Mouse (Mus musculus): ENCODE measurements at regions not wholly inside any gene's neighbourhood (a gene's known extent, or its start where the extent isn't known, plus 50 kb on each side); places are given as distances from the start of the nearest gene placed in this dataset.
A peak's percentile ranks its signal among the peaks of the same experiment; 100 is the strongest.

- H3K9me3 ChIP-seq (ENCODE audit: low read length), result no peaks in the 10 kb centered on the region
- H3K9ac ChIP-seq (replicated peaks; ENCODE audit: low read length), result no peak overlapping the region
- no peaks in the 10 kb centered on the region for H3K27me3 ChIP-seq (ENCODE audit: insufficient read depth, low read length)
- no peak overlapping the region for H3K27ac ChIP-seq (ENCODE audit: low read length)
- H3K36me3 ChIP-seq (ENCODE audit: insufficient read depth, low read length), result no peaks in the 10 kb centered on the region
- H3K4me2 ChIP-seq (replicated peaks; ENCODE audit: low read depth, low read length), result no peak overlapping the region
- WGBS, result 15% methylated on average over 1 of the region's 1 CpGs
- peaks cover 8% of the 10 kb centered on the region for H3K4me1 ChIP-seq (ENCODE audit: insufficient read depth, low read length)
- H3K4me3 ChIP-seq (ENCODE audit: low read length), result no peak overlapping the region
- ATAC-seq (ENCODE audit: low FRiP score, low TSS enrichment), result no peak
Observed at GRCm38 (mm10) chr14:24850491-24850890, 363.6 kb downstream of the Rps24 start.

GRCm38 (mm10) chr14:24854459-24854858 lies 367.5 kb downstream of the Rps24 start:
- 48% methylated on average over 4 of the region's 4 CpGs for WGBS
- Histone ChIP-seq H3K9me3 (ENCODE audit: low read length) (no peaks in the 10 kb centered on the region), H3K4me1 (ENCODE audit: insufficient read depth, low read length) (peaks cover 8% of the 10 kb centered on the region), H3K27ac (ENCODE audit: low read length) (no peak overlapping the region), H3K27me3 (ENCODE audit: insufficient read depth, low read length) (no peaks in the 10 kb centered on the region), H3K4me3 (ENCODE audit: low read length) (no peak overlapping the region), H3K4me2 (replicated peaks; ENCODE audit: low read depth, low read length) (no peak overlapping the region), H3K36me3 (ENCODE audit: insufficient read depth, low read length) (no peaks in the 10 kb centered on the region), H3K9ac (replicated peaks; ENCODE audit: low read length) (no peak overlapping the region)
- ATAC-seq (ENCODE audit: low FRiP score, low TSS enrichment), result no peak

DNA sequence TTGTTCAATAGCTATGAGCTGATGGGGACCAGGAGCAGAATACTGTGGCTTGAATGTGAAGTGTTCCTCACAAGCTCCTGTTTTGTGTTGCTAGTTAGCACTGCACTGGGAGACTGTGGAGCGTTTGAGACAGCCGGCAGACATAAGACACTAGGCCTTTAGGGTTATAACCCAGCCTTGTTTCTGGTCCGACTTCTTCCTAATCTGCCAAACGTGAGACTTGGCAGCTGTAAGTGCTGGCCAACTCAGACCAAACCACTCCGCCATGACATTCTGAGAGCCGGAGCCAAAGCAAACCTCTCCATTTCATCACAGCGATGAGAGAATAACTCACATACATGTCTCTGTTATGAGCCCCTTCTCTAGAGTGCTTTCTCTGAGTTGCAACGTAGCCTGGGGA lies 375.2 kb downstream of the Rps24 start:
- Histone ChIP-seq H3K4me3 (ENCODE audit: low read length) (no peak overlapping the region), H3K4me1 (ENCODE audit: insufficient read depth, low read length) (peaks cover 5% of the 10 kb centered on the region; the same call in 1 of the 2 replicates), H3K27ac (ENCODE audit: low read length) (peak overlapping the region; percentile 34; the same call in 1 of the 2 replicates), H3K9ac (replicated peaks; ENCODE audit: low read length) (no peak overlapping the region), H3K9me3 (ENCODE audit: low read length) (no peaks in the 10 kb centered on the region), H3K4me2 (replicated peaks; ENCODE audit: low read depth, low read length) (no peak overlapping the region), H3K36me3 (ENCODE audit: insufficient read depth, low read length) (no peaks in the 10 kb centered on the region), H3K27me3 (ENCODE audit: insufficient read depth, low read length) (no peaks in the 10 kb centered on the region)
- 58% methylated on average over 8 of the region's 8 CpGs for WGBS
- ATAC-seq (ENCODE audit: low FRiP score, low TSS enrichment), result no peak

GRCm38 (mm10) chr14:24862661-24863060 lies 375.7 kb downstream of the Rps24 start:
- H3K36me3 ChIP-seq (ENCODE audit: insufficient read depth, low read length), result no peaks in the 10 kb centered on the region
- no peak overlapping the region for H3K9ac ChIP-seq (replicated peaks; ENCODE audit: low read length)
- H3K4me2 ChIP-seq (replicated peaks; ENCODE audit: low read depth, low read length), result no peak overlapping the region
- H3K4me1 ChIP-seq (ENCODE audit: insufficient read depth, low read length), result peaks cover 5% of the 10 kb centered on the region; the same call in 1 of the 2 replicates
- H3K4me3 ChIP-seq (ENCODE audit: low read length), result no peak overlapping the region
- peak overlapping the region; percentile 34; the same call in 1 of the 2 replicates for H3K27ac ChIP-seq (ENCODE audit: low read length)
- WGBS, result 70% methylated on average over 7 of the region's 7 CpGs
- H3K27me3 ChIP-seq (ENCODE audit: insufficient read depth, low read length), result no peaks in the 10 kb centered on the region
- H3K9me3 ChIP-seq (ENCODE audit: low read length), result no peaks in the 10 kb centered on the region
- no peak for ATAC-seq (ENCODE audit: low FRiP score, low TSS enrichment)

DNA sequence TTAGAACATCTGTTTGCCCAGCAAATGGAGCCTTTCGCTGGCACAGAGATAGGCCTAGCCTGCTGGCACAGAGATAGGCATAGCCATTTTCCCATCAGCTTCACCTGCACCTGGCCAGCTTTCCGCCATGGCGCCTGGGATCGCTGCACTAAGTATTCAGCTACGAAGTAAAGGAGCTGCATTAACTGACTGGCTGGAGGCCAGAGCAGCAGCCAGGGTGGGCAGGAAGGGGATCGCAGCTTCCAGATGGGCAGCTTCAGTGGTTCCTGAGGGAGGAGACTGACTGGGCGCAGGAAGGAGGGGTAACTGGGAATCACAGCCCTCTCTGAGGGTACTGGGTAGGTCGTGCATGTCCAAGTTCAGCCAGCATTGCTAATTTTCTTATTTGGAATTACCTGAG lies 376.2 kb downstream of the Rps24 start:
- Histone ChIP-seq H3K4me2 (replicated peaks; ENCODE audit: low read depth, low read length) (no peak overlapping the region), H3K4me1 (ENCODE audit: insufficient read depth, low read length) (peaks cover 5% of the 10 kb centered on the region; the same call in 1 of the 2 replicates), H3K9me3 (ENCODE audit: low read length) (no peaks in the 10 kb centered on the region), H3K4me3 (ENCODE audit: low read length) (no peak overlapping the region), H3K27me3 (ENCODE audit: insufficient read depth, low read length) (no peaks in the 10 kb centered on the region), H3K27ac (ENCODE audit: low read length) (no peak overlapping the region), H3K36me3 (ENCODE audit: insufficient read depth, low read length) (no peaks in the 10 kb centered on the region), H3K9ac (replicated peaks; ENCODE audit: low read length) (no peak overlapping the region)
- 62% methylated on average over 8 of the region's 8 CpGs for WGBS
- no peak; the same call in 1 of the 2 replicates for ATAC-seq (ENCODE audit: low FRiP score, low TSS enrichment)

DNA sequence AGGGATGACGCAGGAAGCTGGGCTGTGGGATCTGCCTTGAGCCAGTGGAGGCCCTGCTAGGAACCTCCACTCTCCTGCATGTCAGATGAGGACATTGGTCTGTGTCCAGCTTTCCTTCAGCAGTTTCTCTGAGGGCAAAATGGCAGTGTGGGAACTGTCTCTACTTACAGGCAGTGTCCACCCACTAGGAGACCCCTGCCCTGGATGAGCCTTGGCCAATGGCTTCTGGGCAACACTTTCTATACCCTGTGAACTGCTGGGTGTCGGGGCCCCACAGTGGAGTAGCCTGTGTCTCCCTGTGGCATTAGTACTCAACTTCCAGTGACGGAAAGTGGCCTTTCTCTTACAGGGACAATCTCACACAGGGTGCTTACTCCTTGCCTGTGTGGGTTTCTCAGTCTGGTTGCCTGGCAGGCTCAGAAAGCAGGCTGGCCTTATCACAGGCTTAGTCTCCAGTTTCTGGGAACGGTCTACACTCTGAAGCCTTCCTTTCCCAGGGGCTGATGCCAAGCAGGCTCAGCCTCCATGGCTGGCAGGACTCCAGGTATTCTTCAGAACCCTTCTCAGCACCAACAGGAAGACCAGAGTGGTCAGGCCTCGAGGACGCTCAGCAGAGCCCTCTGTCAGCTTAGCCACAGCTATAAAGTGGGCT lies 378.8 kb downstream of the Rps24 start:
- no peak overlapping the region for H3K4me2 ChIP-seq (replicated peaks; ENCODE audit: low read depth, low read length)
- WGBS, result 85% methylated on average over 6 of the region's 6 CpGs
- H3K9ac ChIP-seq (replicated peaks; ENCODE audit: low read length), result no peak overlapping the region
- no peaks in the 10 kb centered on the region for H3K27me3 ChIP-seq (ENCODE audit: insufficient read depth, low read length)
- no peak overlapping the region for H3K4me3 ChIP-seq (ENCODE audit: low read length)
- peaks cover 8% of the 10 kb centered on the region; the same call in 1 of the 2 replicates for H3K4me1 ChIP-seq (ENCODE audit: insufficient read depth, low read length)
- no peak overlapping the region for H3K27ac ChIP-seq (ENCODE audit: low read length)
- no peak for ATAC-seq (ENCODE audit: low FRiP score, low TSS enrichment)
- H3K9me3 ChIP-seq (ENCODE audit: low read length), result no peaks in the 10 kb centered on the region
- no peaks in the 10 kb centered on the region for H3K36me3 ChIP-seq (ENCODE audit: insufficient read depth, low read length)

GRCm38 (mm10) chr14:24867816-24868215 lies 380.9 kb downstream of the Rps24 start:
- Histone ChIP-seq H3K36me3 (ENCODE audit: insufficient read depth, low read length) (no peaks in the 10 kb centered on the region), H3K4me3 (ENCODE audit: low read length) (no peak overlapping the region), H3K27me3 (ENCODE audit: insufficient read depth, low read length) (no peaks in the 10 kb centered on the region), H3K4me1 (ENCODE audit: insufficient read depth, low read length) (peaks cover 16% of the 10 kb centered on the region), H3K9ac (replicated peaks; ENCODE audit: low read length) (no peak overlapping the region), H3K9me3 (ENCODE audit: low read length) (no peaks in the 10 kb centered on the region), H3K4me2 (replicated peaks; ENCODE audit: low read depth, low read length) (no peak overlapping the region), H3K27ac (ENCODE audit: low read length) (no peak overlapping the region)
- WGBS, result 80% methylated on average over 6 of the region's 6 CpGs
- ATAC-seq (ENCODE audit: low FRiP score, low TSS enrichment), result no peak

- H3K4me3 ChIP-seq (ENCODE audit: low read length), result no peak overlapping the region
- no peak overlapping the region for H3K9ac ChIP-seq (replicated peaks; ENCODE audit: low read length)
- no peaks in the 10 kb centered on the region for H3K27me3 ChIP-seq (ENCODE audit: insufficient read depth, low read length)
- ATAC-seq (ENCODE audit: low FRiP score, low TSS enrichment), result no peak
- H3K36me3 ChIP-seq (ENCODE audit: insufficient read depth, low read length), result no peaks in the 10 kb centered on the region
- peaks cover 11% of the 10 kb centered on the region for H3K4me1 ChIP-seq (ENCODE audit: insufficient read depth, low read length)
- no peak overlapping the region for H3K27ac ChIP-seq (ENCODE audit: low read length)
- no peaks in the 10 kb centered on the region for H3K9me3 ChIP-seq (ENCODE audit: low read length)
- 60% methylated on average over 6 of the region's 6 CpGs for WGBS
- H3K4me2 ChIP-seq (replicated peaks; ENCODE audit: low read depth, low read length), result no peak overlapping the region
Observed at GRCm38 (mm10) chr14:24868756-24869155, 381.8 kb downstream of the Rps24 start.

DNA sequence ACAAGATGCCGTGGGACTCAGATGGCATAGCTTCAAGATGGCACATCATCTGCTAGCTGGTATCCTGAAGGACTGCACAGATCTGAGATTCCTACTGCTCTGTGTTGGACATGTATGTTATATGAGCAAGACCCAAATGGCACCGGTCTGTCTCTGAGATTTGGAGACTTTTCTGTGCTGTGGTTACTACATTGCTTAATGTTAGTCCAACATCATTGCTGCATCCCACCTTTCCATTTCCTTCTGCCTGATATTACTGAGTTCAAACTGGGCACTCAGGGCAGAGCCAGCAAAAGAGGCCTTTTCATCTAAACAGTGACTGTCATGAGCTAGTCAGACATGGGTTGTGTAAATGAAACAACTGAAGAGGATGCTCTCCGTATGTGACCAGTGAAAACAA lies 383.3 kb downstream of the Rps24 start:
- Histone ChIP-seq H3K27ac (ENCODE audit: low read length) (no peak overlapping the region), H3K9ac (replicated peaks; ENCODE audit: low read length) (no peak overlapping the region), H3K4me3 (ENCODE audit: low read length) (no peak overlapping the region), H3K4me2 (replicated peaks; ENCODE audit: low read depth, low read length) (no peak overlapping the region), H3K27me3 (ENCODE audit: insufficient read depth, low read length) (no peaks in the 10 kb centered on the region), H3K4me1 (ENCODE audit: insufficient read depth, low read length) (peaks cover 11% of the 10 kb centered on the region), H3K36me3 (ENCODE audit: insufficient read depth, low read length) (no peaks in the 10 kb centered on the region), H3K9me3 (ENCODE audit: low read length) (no peaks in the 10 kb centered on the region)
- no peak for ATAC-seq (ENCODE audit: low FRiP score, low TSS enrichment)
- 88% methylated on average over 3 of the region's 3 CpGs for WGBS

GRCm38 (mm10) chr14:24871392-24871998 lies 384.6 kb downstream of the Rps24 start:
- peak; percentile 59; the same call in 1 of the 2 replicates for ATAC-seq (ENCODE audit: low FRiP score, low TSS enrichment)
- no peak overlapping the region for H3K27ac ChIP-seq (ENCODE audit: low read length)
- 37% methylated on average over 10 of the region's 10 CpGs for WGBS

More at GRCm38 (mm10) chr14:24871392-24871998, 384.6 kb downstream of the Rps24 start:
- Histone ChIP-seq H3K9me3 (ENCODE audit: low read length) (no peaks in the 10 kb centered on the region), H3K9ac (replicated peaks; ENCODE audit: low read length) (no peak overlapping the region), H3K4me2 (replicated peaks; ENCODE audit: low read depth, low read length) (no peak overlapping the region), H3K36me3 (ENCODE audit: insufficient read depth, low read length) (no peaks in the 10 kb centered on the region), H3K4me1 (ENCODE audit: insufficient read depth, low read length) (peaks cover 11% of the 10 kb centered on the region), H3K27me3 (ENCODE audit: insufficient read depth, low read length) (no peaks in the 10 kb centered on the region), H3K4me3 (ENCODE audit: low read length) (no peak overlapping the region)

All from kidney, embryonic 16.5 days (tissue).